Mouse (Mus musculus): Measurements from ENCODE around the gene Thsd7a. TPM values are rescaled to one million over a fixed set of nuclear protein-coding genes. Genes with fewer than 3 reads are reported as not detected.

Gene Thsd7a
- polyA plus RNA-seq, 2 experiments from 2014 or later: 0.46 TPM; not detected in 1

- no peak for ATAC-seq
Measured at GRCm38 (mm10) chr6:12649633-12650032, 99.6 kb downstream of the Thsd7a start.

DNA sequence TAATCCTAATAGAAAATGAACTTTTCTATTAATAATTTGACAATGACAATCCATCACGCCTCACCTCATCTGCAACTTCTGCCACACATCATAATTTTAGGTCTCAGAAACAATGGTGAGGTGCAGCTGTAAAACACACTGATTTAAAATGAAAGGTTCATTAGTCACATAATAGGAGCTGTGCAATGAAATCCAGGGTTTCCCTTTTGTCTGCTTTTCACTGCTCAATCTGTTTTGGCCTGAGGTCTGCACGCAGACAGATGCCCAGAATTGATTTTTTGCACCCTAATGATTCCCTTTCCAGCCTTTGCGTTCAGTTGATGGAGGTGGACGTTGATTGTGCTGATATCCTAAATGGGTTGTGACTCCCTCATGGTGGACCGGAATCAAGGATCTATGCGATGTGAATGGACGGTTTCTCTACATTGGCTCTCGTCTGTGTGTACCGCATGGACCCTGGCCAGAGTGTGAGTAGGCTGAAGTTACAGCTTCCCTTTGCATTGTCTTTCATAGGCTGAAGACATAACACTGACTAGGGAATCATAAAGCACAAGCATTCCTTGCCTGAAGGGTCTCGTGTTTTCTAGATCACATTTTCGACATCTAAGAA, 120.5 kb downstream of the Thsd7a start:
- ATAC-seq: no peak

GRCm38 (mm10) chr6:12606638-12607246, 142.5 kb downstream of the Thsd7a start:
- no peak for ATAC-seq

DNA sequence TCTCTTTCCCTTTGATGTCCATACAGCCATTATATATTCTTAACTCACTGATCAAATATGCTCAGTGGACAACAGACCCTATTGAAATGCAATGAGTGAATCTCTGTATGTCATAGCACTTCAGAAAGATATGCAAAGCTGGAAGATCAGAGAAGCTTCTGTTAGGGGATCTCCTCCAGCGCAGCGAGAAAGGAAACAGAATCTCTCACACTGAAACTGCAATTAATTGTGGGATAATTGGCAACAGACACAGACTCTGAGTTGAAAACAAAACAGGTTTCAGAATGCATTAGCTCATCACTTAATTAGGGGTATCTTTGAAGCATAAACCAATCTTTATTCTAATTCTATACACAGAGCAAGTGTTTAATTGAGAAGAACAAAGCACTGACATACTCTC, 146.3 kb downstream of the Thsd7a start:
- no peak for ATAC-seq

DNA sequence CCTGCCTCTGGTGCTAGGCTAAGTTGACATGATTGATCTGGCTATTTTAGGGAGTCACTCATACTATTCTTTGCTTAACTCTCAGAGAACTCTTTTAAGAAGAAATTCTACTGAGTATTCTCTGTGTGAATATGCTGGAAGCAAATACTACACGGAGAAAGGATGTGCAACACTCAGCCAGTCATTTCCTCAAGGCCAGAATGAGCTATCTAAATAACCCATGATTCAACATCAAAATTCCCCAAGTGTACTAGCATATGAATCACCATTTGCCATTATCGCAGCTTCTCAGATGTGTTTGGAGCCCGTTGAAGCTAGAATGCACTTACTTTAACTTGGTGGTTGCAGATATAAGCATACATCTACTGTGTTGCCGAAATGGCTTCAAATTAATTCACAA, 147.0 kb downstream of the Thsd7a start:
- no peak for ATAC-seq

GRCm38 (mm10) chr6:12584456-12584855, 164.8 kb downstream of the Thsd7a start:
- ATAC-seq: no peak

DNA sequence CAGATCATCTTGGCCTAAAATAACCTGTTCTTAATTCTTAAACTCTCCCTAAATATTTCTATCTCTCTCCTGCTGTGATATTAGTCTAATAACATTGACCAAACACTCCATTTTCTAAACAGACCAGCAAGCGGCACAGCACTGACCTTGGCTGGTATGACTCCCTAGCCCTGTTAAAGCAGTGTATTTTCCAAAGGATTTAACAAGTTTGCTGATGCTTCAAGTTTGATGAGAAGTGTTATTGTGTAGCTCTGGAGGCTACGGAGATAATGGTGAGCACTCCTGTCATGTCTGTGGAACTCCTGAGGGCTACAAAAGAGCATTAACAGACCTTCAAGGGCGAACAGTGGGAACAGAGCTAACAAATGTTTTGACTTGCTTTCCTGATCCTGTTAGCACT, 168.1 kb downstream of the Thsd7a start:
- ATAC-seq: no peak

DNA sequence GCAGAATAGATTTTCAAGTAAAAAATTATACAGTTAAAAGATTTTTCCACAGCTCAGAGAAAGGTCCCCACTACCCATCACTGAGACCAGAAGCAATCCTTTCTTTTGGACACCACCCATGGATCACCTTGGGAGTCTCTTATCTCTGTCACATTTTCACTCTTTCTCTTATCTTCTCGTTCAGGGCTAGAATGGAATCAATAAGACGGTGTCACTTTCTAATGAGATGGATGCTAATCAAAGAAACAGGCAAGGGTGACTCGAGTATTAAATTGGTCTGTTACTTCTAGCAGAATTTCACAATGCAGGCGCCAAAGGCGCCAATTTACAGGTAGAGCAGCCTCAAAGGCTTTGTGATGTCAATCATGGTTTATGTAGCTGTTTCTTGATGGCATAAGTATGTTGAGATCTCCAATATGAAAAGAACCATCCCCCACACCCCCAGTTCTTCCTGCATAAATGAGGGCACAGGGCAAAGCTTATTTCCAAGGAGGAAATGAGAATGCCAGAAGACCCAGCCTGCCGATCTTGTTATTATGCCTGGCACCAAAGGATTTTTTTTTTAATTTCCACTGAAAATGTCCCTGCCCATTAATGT, 173.5 kb downstream of the Thsd7a start:
- ATAC-seq: no peak

GRCm38 (mm10) chr6:12572202-12572601, 177.0 kb downstream of the Thsd7a start:
- ATAC-seq: no peak

DNA sequence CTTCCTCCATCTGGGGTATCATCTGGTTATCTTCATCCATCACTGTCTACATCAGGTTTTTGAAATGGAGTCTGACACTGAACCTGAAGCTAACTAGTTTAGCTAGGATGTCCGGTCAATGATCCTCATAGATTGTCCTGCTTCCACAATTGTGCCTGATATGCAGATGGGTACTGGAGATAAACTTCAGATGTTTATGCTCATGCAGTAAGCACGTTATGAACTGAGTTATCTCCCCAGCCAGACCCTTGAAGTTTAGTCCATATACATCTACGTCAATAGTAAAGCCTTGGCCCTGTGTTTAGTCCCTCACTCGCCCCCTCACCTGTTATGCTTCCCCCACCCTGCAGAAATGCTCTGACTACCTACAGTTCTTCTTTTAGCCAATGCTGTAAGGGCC, 184.1 kb downstream of the Thsd7a start:
- ATAC-seq: no peak

DNA sequence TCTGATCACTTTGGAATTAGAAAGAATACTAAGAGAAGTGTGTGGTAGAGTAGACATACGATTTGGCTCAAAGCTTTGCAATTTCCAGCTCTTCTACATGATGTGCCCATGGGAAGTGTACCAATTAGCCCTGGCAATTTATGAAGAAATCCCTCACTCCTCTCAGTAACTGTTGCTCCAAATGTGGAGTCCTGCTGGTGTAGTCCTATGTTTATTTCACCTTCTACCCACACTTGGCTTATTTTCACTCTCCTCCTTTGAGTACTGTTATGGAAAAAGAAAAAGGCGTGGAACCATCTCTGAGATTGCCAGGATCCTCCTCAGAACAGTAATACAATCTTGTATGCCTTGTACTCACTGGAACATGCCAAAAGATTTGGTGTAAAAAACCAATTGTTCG, 186.9 kb downstream of the Thsd7a start:
- no peak for ATAC-seq

- ATAC-seq: no peak
Measured at GRCm38 (mm10) chr6:12560500-12560899, 188.7 kb downstream of the Thsd7a start.

GRCm38 (mm10) chr6:12555114-12556099, 193.8 kb downstream of the Thsd7a start:
- ATAC-seq: no peak

GRCm38 (mm10) chr6:12551176-12551575, 198.0 kb downstream of the Thsd7a start:
- no peak for ATAC-seq

DNA sequence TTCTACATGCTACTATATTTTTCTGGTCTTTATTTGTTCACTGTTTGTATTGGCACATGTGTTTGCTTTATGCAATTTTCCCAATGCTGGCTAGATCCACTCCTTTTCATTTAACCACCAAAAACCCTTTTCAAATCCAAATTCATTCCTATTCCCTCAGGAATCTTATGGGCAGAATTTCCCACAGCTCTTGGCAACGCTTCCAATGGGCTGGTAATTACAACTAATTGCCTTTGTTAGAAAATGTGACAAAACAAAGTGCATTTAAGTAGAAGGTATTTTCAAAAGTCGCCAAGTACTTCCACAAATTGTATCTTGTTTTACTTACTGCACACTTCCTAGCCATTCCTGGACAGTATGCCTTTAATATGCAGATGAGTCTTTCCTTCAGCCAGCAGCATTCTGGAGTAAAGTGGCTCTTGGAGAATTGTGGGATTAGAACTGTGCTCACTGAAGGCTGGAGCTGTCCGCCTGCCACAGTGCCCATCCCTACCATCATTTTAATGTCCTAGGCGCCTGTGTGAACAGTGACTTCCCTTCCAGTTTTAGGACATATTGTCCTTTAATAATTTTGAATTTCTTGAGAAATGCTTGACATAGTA, 199.1 kb downstream of the Thsd7a start:
- no peak for ATAC-seq

DNA sequence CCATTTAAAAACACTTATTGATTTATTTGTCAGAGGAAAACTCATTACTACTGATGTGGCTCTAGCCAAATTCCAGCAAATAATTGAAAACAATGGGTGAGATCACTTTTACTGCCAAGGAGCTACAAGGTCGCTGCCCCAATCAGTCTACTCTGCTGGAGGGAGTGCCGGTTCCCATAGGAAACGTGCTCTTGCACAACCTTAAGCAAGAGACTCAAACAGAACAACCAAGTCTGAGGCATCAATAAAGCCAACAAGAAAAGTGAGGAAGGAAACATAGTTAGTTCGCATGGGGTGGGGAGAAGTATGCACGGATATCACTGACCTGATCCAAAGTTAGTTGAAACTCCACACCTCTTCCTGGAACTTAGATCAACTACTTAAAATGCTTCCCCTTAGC, 205.1 kb downstream of the Thsd7a start:
- ATAC-seq: no peak

DNA sequence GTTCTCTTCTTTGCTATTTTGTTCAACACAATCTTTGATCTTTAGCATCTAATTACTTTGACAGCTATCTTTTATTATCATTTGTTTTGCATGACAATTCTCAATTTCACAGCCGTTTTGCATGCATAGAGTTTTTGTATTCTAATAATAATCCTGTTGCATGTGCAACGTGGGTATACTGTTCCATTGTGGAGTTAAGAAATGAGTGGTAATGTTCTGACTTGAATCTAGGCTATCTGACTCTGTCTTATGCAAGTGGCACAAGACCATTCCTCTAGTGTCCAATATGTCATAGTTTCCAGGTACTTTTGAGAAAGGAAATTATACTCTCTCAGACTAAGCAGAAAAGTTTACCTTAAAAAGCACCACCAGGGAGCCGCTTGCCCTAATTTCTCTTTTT, 206.7 kb downstream of the Thsd7a start:
- ATAC-seq: no peak

DNA sequence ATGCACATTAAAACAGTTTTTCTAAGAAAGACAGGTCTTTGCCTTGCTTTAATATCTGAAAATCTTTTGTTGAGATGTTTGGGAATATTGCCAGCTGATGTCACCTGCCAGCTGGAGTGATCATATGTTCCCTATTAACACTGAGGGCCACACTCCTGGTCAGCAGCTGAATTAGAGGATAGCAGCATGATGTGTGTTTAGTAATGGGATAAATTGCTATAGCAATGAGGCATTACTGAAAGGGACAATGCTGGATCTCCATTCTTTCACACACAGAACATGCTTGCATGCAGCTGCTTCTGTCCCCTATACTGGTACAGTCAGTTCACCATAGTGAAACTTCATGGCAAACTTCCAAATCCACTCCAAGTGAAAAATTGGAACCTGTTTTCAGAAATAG, 230.1 kb downstream of the Thsd7a start:
- ATAC-seq: no peak

GRCm38 (mm10) chr6:12518283-12518903, 230.8 kb downstream of the Thsd7a start:
- ATAC-seq: no peak

GRCm38 (mm10) chr6:12517726-12518125, 231.5 kb downstream of the Thsd7a start:
- no peak for ATAC-seq

DNA sequence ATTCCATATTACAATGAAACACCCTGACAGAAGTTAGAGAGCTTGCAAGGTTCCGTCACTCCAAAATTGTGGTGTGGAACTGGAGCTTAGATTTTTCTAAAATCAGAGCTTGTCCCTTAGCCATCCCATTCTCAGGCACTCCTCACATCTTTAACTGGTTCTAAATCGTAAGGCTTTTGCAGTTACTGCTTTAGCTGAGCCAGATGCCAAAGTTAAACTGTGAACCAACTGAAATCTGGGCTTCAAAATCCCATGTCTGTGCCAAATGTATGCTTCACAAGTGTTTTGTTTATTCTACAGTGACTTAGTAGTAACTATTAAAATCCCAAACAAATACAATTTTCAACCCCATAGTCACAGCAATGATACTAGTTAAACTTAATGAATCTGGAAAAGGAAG, 242.3 kb downstream of the Thsd7a start:
- no peak for ATAC-seq

GRCm38 (mm10) chr6:12503867-12504266, 245.3 kb downstream of the Thsd7a start:
- no peak for ATAC-seq

Measured in CD4-positive, CD25-positive, alpha-beta regulatory T cell, adult 4 months (primary cell).